Mouse (Mus musculus) v-Abl transformed pro-B cells (cell line): ENCODE measurements around the gene Arl4a.

Experiments used
- in situ Hi-C, 2 experiments: fragments of 400-800 bp; cut with MboI; formaldehyde crosslinking; loops; one replicate each; pipeline ENCODE4 v1.15.1; 2025; ENCODE audit not compliant: unreplicated experiment in 2 of 2

Arl4a gene

DNA sequence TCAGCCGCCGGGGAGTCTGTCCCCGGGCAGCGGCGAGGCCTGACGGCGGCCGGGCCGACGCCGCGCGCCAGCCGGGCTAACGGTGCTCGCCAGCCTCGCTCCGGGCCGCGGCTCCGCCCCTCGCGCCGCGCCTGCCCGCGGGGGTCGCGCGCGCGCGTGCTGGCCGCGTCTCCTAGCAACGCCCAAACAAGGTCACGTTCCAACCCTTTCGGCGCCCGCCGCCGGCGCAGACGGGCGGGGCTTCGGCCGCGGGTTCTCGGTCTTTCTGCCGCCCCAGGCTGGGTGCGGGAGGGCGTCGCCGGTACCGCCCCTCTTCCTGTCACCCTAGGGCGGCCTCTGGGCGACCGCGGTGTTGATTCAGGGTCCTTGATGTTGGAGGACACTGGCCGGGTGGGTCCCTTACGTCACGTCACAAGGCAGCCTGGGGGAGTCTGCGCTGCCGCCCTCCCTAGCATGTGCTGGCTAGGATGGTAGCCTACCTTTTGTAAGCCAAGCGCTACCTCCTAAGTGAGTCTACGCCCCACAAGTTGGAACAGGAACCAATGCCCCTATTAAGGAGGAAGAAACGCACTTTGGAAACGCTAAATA is at the start of gene Arl4a:
Gene Arl4a, minus strand, starts transcription at position 150 of the 588 bp plus-strand sequence.
- in situ Hi-C loops: loop anchor here (5.0 to 25.0 kb wide), 5 partner anchors 146 to 526 kb away; partner anchors contain the start of genes Dock4 (in 1 of the 2) and Zfp277 (in 1 of the 2)

DNA sequence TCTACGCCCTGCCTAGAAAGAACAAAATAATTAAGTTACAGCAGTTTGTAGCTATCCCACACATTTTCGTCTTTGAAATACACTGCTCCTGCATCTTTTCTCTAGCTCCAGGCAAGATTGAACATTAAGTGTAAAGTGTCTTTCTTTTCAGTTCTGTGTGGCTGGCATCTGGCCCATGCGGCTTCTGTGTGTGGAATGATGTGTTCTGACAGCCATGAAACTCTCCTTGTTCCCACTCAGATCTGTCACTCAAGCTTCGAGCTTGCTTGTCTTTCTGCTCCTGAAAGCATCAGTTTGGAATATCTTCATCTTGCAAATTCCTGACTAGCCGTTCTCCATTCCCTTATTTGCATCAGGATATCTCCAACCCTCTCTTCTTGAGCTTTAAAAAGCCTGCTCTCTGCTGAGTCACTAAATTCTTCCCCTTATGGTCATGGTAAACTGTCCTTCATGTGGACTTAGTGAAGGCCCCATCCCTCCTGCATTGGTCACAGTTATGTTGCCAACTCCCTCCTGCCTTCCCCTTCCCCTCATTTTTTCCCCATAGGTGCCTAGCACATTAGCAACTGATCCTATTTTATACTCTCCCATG is 48.0 kb upstream of the Arl4a start:
- in situ Hi-C loops: loop anchor here (5.0 to 25.0 kb wide), 5 partner anchors 76 to 741 kb away; partner anchors contain the start of genes Dock4 (in 1 of the 2) and Zfp277 (in 1 of the 2)

DNA sequence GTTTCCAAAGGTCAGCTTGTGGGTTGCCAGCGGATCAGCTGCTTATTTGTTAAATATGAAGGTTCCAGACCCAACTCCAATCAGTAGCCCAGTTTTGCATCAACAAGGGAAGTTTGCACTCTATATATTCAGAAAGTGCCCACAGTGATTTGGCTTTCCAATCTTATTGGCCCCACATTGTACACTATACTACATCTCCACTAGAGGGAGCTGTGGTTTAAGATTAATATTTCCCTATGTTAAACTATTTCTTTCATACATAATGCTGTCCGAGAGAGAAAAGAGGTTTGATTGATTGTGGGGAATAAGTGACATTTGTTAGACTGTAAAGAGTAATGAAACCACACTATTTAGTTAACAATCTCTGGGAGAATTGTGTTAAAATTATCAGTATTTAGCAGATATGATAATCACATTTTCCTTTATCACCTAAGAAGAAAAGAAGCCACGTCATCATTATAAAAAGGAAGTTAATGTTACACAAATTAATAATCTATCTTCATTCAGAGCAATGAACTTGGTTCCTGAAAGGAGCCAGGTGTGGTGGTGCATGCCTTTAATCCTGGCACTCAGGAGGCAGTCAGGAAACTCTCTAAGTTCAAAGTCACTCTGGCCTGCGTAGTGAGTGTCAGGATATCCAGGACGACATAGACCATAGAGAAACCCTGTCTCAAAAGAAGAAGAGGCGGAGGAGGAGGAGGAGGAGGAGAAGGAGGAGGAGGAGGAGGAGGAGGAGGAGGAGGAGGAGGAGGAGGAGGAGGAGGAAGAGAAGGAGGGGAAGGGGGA is 44.8 kb upstream of the Arl4a start:
- in situ Hi-C loops: loop anchor here in 1 of 2 experiments (10.0 to 25.0 kb wide), 2 partner anchors 355 to 602 kb away; partner anchors contain the start of genes Dock4 and Zfp277

DNA sequence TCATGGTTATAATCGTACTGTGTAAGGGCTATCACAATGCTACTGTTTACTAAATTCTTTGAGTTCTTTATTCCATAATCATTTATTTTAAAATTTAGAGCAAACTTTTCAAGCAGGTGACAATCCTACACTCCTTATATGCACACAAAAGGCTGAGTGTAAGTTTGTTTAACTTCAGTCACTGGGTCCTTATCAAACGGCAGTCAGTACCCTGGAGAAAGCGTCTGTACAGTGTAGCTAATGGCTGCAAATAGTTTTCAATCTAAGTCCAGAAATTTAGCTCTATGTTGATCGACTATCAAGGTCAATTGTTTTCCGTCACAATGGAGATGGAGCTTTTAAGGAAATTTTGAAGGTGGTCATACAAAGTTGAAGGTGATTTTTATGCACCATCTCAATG is 44.2 kb upstream of the Arl4a start:
- in situ Hi-C loops: loop anchor here in 1 of 2 experiments (10.0 to 25.0 kb wide), 2 partner anchors 355 to 603 kb away; partner anchors contain the start of genes Dock4 and Zfp277

DNA sequence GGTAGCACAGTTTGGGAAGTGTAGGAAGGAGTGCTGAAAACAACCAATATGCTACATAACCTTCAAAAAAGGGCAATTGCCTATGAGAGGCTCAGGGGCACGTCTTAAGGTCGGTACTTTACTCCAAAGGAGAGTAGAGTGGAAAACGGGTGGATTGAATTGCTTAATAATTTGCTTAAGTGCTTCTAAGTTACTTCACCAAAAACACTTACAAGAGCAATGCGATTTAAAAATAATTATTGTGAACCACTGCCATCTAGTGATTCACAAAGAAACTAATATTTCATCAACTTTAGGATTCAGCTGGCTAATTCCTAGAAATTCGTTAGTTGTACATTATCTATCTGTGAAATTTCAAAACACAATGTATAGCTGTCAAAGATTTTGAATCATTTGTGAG is 35.8 kb upstream of the Arl4a start:
- in situ Hi-C loops: loop anchor here (5.0 to 25.0 kb wide), 4 partner anchors 1111 to 1946 kb away; no protein-coding TSS in a partner anchor

DNA sequence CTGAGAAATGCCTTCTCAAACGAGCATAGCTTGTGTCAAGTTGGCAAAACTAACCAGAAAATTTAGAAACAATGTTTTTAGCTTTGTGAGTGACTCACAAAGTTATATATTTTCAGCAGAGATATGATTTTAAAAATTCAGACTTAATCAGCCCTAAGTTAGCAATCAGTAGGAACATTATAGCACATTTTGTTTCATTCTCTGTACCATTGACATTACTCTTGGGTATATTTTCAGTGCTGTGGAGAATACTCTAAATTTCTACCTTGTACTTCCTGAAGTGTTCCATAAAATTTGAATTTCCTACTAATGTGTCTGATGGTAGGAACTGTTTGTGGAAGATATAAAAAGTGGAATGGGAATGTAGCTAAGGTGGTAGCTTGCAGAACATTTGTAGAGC is 9.2 kb upstream of the Arl4a start:
- in situ Hi-C loops: loop anchor here in 1 of 2 experiments (25.0 kb wide), 1 partner anchor 390 kb away; the partner anchor contains the start of genes Dock4 and Zfp277

DNA sequence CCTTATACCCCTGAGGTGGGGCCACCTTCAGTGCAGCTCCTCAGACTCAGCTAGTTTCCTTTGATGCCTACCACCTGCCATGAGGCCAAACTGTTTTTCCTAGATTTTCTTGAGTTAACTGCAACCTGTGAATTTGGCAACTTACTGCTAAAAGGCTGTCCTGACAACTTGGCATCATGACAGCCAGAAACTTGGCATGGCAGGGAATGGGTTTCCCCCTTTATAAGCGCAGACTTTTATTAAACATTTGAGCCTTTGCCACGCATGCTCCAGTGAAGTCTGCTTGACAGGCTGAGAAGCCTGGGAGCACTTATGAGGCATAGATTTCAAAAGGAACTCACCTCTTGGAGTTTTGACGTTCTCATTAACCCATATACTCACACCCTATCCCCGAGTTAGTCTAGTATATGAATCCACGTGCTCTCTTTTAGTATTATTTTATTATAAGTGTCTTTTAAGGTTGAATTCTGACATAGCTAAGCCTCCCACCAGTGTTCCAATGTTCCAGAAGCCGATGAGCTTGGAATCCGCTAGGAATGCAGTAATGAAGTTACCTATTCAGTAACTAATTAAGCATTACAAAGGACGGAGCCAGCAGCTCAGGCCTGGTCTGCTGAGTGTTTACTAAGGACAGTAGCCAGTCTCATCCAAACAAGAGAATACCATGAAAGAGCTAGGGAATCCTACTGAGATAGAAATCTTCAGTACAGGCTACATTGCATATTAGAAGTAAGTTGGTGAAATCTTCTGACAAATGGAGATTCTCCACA is 6.2 kb upstream of the Arl4a start:
- in situ Hi-C loops: loop anchor here (5.0 to 25.0 kb wide), 4 partner anchors 33 to 532 kb away; partner anchors contain the start of genes Dock4 (in 1 of the 2) and Zfp277 (in 1 of the 2)

DNA sequence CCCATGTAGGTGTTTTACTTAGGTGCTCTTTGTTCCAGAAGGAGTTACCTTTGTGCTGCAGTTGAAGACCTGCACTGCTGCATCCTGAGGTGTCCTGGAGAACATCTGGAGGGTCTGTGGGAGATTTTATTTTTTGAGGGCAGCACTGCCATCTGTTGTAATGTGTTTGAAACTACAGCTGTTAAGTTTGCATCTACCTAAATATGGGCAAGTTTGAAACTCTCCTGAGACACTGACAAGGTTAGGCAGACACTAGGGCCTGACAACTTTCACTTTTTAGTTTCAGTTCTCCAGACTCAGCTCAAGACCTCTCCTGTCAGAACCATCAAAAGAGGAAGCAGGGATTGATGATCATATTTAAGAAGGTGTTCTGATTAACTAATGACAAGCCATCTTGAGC is 2.2 kb upstream of the Arl4a start:
- in situ Hi-C loops: loop anchor here (5.0 to 25.0 kb wide), 4 partner anchors 37 to 528 kb away; partner anchors contain the start of genes Dock4 (in 1 of the 2) and Zfp277 (in 1 of the 2)

DNA sequence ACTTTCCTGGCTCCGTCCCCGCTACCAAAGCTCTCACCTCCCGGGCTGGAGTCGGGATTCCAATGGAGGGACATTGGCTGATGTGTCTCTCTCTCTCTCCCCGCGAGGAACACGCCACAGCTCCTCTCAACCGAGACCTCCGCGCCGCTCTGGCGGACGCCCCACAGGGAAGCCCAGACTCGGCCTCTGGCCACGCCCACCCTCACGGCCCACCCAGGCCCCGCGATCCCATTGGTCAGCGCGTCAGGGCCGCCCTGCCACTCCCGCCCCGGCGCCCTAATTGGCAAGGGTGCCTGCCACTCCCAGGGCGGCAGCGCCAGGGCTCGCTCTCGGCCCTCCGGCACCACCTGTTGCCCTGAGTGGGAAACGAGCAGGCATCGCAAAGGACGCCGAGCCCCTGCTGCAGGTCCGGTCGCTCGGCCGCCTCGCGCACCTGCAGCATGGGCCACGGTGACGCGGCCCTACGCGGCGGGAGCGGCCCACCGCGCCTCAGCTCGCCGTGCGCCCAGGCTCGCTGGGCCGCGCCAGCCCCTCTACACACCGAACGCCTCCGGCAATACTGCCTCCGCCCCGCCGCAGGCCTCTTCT is 505 bp downstream of the Arl4a start:
- in situ Hi-C loops: loop anchor here (5.0 to 25.0 kb wide), 5 partner anchors 145 to 525 kb away; partner anchors contain the start of genes Dock4 (in 1 of the 2) and Zfp277 (in 1 of the 2)

DNA sequence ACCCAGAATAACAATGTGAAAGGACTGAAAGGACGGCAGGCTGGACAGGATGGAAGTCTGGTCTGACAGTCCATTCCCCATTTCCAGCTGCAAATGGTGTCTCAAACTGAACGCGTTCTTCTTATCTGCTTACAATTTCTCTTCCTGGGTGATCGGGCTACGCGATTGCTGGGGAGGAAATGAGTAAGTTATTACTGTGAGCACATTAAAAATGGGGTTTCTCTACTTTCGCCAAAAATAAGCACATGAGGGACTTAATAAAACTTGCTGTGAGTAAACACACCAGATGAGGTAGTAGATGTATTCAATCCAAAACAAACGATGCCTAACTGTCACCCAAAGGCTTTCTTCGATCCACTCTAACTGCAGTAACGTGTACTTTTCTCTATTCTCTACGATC is 1.2 kb downstream of the Arl4a start:
- in situ Hi-C loops: loop anchor here (5.0 to 25.0 kb wide), 5 partner anchors 144 to 524 kb away; partner anchors contain the start of genes Dock4 (in 1 of the 2) and Zfp277 (in 1 of the 2)

DNA sequence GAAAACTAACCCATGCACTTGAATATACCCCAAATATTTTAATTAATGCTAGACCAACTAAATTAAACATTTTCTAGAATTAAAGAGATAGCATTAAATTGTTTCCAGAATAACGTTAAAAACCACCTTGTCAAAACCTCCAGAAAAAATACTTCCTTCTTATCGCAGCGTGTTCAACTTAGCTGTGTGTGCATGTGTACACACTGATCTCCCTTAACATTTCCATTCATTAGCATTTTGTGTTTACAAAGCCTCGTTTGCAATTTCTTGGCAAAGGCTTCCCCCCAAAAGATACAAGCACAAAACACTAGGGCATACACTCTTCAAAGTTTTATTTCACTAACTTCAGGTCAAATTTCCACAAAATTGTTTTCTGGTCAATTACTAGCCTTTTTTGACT is 2.3 kb downstream of the Arl4a start:
- in situ Hi-C loops: loop anchor here (5.0 to 25.0 kb wide), 5 partner anchors 143 to 523 kb away; partner anchors contain the start of genes Dock4 (in 1 of the 2) and Zfp277 (in 1 of the 2)

DNA sequence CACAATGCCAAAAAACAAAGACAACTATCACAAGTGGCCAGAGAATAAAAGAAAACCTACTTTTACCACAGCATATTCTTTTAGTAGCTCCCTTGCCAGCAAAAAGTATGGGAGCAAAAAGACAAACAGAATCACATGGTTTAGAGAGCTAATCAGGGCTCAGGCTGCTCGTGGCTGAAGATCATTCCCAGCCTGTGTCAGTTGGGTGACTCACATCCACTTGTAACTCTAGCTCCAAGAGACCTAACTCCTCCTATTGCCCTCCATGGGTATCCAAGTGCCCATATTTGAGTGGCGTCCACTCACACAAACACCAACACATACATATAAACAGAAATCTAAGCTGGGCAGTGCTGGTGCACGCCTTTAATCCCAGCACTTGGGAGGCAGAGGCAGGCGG is 8.6 kb downstream of the Arl4a start:
- in situ Hi-C loops: loop anchor here in 1 of 2 experiments (25.0 kb wide), 1 partner anchor 408 kb away; the partner anchor contains the start of genes Dock4 and Zfp277

DNA sequence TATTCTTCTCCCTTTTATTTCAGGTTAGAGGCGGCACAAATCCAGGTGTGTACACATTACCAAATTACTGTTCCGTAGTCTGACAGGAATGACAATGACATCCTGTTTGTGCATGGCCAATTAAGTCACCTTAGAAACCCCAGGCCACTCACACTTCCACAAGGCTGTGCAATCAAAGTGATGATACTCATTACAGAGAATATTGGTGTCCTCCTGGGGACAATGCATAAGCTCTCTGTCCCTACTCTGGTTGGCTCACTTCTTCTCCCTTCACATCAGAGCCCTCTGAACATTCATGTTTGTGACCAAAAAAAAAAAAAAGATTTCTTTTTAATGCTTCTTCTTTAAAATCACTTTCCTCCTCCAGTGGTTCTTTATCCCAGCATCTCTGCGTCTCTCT is 10.0 kb downstream of the Arl4a start:
- in situ Hi-C loops: loop anchor here in 1 of 2 experiments (25.0 kb wide), 1 partner anchor 409 kb away; the partner anchor contains the start of genes Dock4 and Zfp277

DNA sequence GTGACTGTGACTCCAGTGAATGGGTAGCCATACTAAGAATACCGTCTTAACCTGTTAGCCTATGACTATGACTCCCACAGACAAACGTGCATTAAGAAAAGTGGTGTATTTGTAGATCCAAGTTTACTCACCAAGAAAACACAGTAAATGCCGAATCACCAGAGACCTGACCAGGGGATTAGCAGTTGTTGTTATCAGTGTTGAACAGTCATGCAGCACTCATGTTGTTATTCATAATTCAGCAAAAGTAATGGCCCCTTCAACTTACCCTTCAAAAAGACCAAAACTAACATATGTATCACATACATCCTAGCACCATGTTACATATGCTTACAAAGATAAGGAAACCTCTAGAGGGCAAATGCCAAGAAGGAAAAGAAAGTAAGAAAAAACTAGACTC is 10.4 kb downstream of the Arl4a start:
- in situ Hi-C loops: loop anchor here in 1 of 2 experiments (25.0 kb wide), 1 partner anchor 410 kb away; the partner anchor contains the start of genes Dock4 and Zfp277

DNA sequence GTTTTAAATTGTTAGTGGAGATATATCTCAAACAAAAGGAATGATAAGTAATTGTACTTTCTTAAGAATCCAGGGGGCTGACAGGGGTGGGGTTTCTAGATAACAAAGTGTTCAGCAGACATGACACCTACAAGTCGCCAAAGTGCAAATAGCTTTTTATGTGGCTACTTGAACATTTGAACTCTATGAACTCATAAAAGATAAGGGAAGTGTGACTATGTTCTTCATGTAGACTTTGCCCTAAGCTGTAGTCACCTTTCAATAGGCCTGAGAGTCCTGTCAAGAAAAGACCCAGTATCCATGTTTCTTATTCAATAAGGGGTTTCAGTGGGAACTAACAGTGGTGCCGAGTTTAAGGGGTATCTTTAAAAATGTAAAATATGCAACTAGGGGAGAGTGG is 13.9 kb downstream of the Arl4a start:
- in situ Hi-C loops: no loop called here

DNA sequence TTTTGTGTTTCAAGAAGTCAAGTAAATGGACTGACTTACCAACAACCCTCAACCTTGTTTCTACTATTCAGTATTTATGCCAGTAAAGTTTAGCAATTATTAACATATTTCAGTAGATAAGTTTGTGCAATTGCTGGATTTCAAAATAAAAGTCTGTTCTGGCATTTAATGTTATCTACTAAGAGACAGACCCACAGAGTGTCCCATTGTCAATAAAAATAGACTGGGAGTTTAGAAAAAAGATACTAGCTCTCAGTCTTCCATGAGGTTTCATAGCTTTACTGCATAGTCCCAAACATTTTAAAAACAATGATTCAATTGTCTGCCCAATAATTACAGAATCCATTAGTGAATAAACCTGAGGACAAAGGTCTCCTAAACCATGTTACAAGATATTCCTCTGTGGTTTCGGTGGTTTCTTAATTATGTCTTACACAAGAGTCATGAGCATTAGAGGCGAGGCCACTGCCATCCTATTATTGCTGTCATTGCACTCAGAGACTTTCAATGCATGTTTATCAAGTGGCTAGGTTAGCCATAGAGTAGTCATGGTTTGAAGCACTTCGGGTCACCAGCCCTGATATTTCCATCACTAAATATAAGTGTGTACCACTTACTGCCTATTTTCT is 14.7 kb downstream of the Arl4a start:
- in situ Hi-C loops: no loop called here

DNA sequence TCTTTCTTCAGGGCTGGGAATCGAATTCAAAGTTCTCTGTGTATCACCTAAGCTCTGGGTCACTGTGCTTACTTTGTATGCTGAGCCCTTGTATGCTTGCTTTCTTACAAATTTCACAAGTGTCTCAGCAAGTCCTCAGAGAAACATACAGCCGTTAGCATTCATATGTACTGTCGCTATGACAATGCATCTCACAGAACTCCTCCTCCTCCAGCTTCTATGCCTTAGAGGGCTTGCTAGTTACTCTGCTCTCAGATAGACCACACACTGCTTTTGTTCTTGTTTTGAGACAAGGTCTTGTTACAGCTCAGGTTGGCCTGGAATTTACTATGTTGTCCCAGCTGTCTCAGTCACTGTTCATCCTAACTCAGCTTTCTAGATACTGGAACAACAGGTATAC is 15.5 kb downstream of the Arl4a start:
- in situ Hi-C loops: no loop called here

DNA sequence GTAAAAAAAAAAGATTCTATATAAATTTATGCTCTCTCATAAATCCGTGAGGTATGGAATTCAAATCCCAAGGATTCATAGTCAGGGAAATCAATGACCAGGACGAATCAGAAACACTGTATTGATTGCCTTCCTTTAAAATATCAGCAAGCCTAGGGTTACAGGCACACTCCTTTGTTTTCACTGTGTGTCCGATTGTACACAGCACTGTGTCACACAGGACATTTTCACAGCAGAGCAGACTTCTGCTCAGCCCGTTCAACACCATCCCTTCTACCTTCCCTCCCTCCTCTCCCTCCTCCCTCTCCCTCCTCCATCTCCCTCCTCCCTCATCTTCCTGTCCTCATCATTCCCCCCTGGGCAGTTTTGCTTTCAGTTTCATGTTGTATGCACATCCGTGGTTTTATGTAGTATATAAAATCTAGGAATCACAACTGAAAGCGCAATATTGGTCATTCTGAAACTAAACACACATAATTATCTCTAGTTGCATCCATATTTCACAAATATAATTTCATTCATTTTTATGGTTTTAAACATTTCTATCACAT is 19.8 kb downstream of the Arl4a start:
- in situ Hi-C loops: no loop called here
